Mouse (Mus musculus) heart, postnatal 14 days (tissue): ENCODE measurements around the gene Ank3. TPM values are rescaled to one million over a fixed set of nuclear protein-coding genes. Genes with fewer than 3 reads are reported as not detected.

Experiments
- DNase-seq, 2 experiments: peaks; one replicate each; pipeline ENCODE4 v3.0.0; 2021 to 2022
- intact Hi-C: fragments of 180-260 bp; cut with DNase I; formaldehyde crosslinking; loops from one replicate; pipeline ENCODE4 v1.15.1; 2025
- total RNA-seq, 2 experiments: library from RNA; stranded (reverse); gene quantifications; 2 replicates each; pipeline ENCODE4 v1.2.3; 2021

Ank3 gene
- total RNA-seq, 2 experiments from 2014 or later = 78.4 to 78.6 TPM

DNA sequence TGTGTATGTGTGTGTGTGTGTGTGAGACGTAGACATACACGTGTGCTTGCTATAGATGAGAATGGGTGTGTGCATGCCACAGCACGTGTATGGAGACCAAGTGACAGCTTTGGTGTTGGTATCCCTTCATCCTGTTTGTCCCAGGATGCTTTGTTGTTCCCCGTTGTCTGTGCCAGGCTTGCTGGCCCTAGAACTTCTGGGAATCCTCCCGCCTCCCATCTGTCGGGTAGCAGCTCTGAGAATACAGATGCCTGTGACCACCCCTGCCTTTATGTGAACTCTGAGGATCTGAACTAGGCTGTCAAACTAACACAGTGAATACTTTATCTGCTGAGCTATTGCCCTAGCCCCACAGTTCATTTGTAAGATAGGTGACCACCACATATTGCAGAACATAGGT, 330.3 kb downstream of the Ank3 start:
- no peak for DNase-seq
- intact Hi-C loops = no loop called here

DNA sequence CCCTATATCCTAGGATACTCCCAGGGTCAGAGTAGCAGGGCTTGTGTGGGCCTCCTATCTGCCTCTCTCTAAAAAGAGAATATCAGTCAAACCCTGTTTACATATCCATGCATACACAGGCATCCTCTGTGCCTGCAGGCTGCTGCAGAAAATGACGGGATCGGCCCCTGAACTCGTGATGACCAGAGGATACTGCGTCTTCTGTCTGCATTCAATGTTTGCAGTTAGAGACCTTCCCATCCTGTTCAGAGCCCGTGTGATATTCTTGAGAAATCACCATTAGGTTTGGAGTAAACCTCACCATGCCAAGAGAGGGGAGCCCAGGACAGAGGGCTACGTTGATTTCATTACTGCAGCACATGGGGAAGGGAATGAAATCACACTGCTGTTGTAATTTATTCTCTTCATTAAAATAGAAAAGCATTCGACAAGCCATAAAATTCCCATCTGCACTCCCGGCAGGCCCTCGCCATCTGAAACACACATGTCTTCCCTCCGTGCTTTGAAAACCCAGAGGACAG, 331.8 kb downstream of the Ank3 start:
- no peak for DNase-seq
- intact Hi-C loops = no loop called here

DNA sequence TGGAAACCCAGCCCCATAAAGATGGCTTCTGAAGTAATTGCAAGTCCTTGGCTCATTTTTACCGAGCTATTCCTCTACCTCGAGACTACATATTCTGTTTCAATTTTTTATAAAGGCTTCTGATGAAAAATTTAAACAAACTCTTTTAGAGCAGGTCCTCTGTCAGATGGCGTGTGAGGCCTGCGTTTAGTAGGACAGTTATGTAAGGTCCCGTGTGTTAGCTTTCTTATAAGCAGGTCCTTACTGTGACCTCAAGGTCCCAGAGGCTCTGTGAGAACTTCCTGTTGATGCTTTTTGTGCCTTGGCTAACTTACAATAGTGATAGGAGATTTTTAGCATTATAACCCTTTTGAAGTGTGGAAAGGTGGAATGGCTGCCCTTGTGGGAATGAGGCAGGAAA, 332.8 kb downstream of the Ank3 start:
- DNase-seq = no peak
- intact Hi-C loops = no loop called here

DNA sequence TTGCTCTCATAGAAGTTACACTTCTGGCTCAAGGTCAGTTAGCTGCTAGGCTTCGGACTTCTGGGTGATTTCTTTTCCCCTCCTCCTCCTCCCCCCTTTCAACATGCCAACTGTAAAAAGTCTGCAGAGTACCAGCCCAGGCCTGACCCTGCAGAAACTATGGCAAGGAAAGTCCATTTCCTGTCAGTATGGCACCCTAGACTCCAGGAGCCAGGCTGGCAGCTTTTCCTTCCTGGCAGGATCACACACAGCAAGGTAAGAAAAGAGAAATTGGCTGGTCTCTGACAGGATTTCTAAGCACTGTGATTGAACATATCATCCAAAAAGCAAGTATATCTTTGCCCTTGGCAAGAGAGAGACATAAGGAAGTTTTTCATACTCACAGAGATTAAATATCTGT, 333.3 kb downstream of the Ank3 start:
- DNase-seq = no peak
- intact Hi-C loops = no loop called here

DNA sequence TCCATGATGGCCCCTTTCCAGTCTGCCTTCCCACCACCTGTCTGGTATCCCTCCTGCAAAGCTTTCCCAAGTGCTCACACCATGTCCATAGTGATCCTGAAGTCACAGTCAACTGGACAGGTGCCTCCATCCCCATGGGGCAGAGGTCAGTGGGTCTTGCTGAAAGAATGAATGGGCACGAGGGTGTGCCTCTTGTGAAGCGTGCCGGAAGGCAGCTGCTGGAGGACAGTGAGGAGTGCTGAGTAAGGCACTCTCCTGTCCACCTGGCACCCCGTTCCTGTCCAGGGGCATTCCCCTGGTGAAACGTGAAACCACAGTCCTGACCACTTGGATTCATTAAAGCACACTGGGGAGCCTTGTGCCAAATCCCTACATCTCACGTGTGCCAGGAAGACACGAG, 337.7 kb downstream of the Ank3 start:
- intact Hi-C loops = no loop called here
- no peak for DNase-seq

DNA sequence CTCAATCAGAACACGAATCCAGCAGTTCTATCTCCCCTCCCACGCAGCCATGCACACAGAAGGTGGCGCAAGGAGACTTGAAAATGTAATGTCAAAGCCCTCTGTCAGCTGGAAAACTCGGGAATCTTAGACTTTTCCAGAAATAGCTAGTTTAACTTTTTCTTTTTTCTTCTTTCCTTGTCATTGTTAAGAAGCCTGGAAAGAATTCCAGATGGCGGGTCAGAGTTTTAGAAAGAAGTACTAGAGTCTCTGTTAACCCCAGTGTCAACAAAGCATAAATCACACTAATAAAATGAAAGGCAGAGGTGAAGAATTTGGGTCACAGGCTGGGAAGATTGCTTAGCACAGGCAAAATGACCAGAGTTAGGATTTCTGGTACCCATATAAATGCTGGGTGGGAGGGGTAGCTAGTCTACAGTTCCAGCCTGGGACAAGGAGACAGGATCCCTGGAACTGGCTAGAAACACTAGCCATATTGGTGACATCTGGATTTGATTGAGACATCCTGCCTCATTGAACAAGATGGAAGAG, 340.2 kb downstream of the Ank3 start:
- intact Hi-C loops = no loop called here
- DNase-seq = peak in 1 of 2 experiments; percentile 9

DNA sequence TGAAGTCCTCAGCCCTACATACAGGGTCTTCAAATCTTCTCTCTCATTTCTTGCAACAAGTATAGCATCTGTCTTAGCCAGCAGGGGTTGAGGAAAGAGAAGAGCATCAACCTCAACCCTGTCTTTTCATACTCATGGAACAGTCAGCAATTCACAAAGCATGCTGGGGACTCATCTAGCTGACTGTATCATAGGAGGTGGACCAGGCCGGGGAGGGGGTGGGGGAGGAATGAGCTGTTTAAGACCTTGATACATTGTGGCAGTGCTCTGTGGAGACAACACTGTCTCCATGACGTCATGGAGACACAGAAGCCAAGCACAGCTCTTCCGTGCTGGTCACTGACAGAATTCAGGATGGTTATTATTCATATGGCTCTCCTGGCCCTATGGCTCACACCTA, 344.0 kb downstream of the Ank3 start:
- no peak for DNase-seq
- intact Hi-C loops = no loop called here

DNA sequence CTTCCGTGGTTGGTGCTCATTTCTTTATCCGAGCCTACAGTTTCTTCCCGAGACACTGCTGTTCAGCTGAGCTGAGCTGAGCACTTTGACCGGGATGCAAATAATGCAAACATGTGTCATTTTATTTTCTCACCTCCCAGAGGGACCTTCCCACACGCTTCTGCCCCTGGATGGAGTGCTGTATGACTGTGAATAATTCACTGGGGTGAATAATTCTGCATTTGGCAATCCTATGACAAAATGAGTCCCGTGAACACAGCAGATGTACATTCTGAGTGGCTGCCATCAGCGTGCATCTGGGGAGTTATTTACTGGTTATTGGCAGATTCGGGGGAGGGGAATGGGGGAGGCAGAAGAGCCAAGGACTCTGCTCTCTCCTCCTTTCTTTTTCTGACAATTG, 345.6 kb downstream of the Ank3 start:
- intact Hi-C loops = no loop called here
- no peak for DNase-seq

DNA sequence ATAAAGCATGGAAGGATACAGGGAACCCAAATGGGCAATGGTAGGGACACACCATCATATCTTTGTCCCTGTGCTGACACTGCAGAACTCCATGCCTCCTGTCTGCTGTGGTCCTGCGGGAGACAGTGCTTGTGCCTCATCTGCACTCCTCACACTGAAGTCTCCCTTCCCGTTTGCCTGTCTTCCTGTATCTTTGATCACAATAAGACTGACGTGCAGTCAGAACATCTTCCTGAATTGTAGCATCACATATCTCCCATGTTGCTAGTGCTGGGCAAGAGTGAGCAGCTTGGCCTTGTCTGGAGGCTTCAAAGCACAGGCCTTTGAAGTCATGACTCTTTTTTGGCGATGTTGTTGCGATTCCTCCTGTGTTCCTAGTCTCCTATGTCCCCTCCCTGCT, 346.3 kb downstream of the Ank3 start:
- intact Hi-C loops = no loop called here
- no peak for DNase-seq

DNA sequence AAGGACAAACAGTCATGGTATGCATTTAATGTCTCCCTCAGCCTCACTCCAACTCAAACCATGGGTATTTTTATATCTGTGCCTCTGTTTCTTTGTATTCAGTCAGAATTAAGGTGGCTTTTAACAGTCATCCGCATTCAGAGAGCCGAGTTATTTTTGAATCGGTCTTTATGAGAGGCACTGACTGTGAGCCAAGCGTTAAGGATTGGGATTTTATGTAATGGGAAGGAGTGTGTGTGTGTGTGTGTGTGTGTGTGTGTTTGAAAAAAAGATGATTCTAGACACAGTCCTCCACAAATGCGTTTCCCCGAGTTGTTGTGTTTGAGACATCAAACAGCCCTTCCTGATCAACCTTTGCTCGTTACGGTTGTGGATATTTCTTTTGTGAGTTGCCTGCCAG, 347.7 kb downstream of the Ank3 start:
- no peak for DNase-seq
- intact Hi-C loops = no loop called here

DNA sequence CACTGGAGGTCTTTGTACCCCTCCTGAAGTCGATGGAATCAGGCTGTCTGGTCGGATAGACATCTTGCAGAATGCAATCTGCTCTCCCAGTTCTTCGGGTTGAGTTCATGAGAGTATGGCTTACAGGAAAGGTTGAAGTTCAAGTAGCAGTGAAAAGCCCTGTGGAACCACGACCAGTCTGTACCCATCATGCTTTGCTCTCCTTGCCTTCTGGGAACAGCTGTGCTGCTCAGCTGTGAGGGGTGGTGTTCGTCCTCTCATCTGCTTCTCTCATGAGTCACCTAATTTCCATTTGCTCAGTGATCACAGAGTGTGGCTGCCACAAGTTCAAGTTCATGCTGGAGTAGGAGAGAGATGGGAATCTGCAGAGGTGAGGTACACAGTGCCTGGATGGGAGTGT, 348.2 kb downstream of the Ank3 start:
- DNase-seq = no peak
- intact Hi-C loops = no loop called here

DNA sequence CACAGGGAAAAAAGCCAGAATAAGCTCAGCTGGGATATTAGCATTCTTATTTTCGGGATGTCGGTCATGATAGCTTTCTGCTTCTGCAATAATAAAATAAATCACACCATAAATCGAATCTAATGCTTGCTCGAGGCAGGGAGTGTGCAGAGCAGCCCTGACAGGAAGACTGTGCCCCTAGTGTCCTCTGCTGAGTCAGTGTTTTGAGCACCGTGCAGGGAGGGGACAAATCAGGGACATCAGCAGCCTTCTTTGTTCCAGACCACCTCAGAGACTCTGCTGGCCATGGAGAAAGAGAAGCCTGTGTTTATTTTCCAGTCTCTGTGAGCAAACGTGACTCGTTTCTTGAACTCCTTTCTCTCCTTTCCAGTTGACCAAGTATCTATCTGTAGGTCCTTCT, 352.8 kb downstream of the Ank3 start:
- DNase-seq = no peak

DNA sequence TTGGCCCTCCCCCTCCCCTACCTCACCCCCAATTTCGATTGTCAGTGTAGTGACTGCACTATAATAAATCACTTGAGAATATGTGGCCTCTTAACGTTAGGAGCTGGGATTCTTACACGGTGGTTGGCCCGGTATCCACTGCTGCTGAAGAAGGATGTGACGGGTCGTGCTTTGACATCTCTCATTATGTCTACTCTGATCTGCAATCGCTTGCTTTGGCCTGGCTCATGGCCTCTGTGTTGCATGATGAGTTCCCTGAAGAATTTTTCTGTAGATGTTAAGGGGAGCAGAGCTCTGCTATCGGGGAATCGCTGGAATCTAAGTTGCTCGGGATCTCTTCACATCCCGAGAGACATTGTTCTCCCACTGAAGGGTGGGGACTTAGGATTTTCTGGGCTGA, 354.9 kb downstream of the Ank3 start:
- DNase-seq = peak; percentile 13 to 36
- intact Hi-C loops = no loop called here

More for the DNA sequence above, 352.8 kb downstream of the Ank3 start:
- intact Hi-C loops = no loop called here

DNA sequence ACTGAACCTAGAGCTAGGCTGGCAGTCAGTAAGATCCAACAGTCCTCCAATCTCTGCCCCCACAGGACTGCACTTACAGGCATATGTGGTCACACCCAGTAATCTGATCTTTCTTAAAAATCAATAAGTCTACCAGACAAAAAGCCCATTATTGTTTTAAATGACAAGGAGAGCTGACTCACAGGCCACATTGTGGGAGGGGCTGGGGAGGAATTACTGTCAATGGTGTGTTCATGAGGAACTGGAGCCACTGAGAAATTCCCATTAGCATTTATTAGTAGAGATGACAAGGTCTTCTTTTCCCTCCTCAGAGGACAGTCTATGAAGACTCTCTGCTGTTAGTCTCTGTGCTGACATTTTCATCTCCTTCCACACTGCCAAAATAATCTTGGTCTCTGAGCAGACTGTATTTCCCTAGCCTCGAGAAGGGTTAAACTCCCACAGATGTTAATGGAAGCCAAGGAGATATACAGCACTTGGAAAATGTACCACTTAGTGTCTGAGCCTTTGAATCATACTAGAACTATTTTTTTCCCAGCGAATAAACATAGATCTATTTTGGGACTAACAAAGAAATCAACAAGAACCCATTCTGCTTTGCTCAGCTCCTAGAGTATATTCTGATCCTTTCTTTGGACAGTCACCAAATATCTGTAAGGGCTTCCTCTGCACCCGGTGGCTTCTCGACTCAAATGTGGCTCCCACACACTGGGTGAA, 358.5 kb downstream of the Ank3 start:
- intact Hi-C loops = no loop called here
- DNase-seq = no peak

DNA sequence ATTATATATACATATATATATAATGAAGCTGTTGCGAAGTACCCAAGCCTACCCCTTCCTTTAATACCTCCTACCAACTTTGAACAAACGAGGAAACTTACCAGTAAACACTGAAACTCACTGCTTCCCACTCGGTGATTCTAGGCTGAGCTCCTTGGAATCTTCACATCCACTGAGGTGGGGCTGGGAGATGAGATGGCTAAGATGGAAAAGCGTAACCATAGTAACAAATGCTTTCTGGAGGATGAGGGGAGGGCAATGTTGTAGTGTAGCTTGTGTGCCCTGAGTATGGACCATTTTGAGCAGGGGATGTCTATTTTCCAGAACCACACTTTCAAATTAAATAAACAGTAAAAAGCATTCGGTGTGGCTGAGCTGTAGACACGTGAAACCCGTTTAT, 364.4 kb downstream of the Ank3 start:
- intact Hi-C loops = no loop called here
- DNase-seq = no peak

DNA sequence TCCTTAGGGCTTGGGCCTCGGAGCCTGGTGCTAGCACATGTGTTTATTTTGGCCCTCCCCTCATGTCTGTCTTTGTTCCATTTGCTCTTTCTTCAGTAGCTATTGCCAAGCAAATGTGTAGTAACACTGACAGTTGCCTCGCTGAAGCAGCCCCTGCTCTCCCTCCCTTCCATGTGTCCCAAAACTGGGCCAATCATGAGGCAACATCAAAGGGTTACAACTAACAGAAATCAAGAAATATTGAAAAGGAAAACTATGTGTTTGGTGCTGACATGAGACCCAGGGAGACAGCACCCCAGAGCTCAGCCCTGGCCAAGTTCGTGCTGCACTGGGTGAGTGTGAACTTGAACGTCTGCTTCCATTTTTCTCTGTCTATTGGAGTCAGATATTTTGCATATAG, 365.8 kb downstream of the Ank3 start:
- intact Hi-C loops = no loop called here
- no peak for DNase-seq

DNA sequence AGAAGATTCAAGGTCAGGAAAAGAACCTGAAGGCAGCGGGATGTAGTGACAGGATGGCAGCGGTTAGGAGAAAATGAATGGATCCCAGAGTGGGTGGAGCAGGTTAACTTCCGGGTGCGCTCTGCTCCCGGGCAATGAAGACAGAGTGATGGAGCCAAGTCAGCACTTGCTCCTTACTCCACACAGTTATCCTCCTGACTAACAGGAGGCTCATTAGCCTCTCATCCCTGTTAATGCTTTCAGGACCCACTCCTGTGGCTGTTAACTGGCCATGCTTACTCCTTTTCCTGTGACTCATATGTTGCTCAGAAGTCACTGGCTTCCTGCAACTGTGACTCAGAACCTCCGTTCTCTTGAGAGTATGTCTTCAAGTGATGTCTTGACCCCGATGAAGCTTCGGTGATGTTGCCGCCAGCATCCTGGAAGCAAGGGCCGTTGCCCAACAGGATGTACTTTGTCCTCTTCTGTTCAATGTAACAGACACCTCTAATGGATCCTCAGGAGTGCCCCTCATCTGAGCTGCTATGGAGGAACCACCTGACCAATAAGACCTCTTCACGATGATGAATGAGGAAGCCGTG, 378.6 kb downstream of the Ank3 start:
- DNase-seq = no peak
- intact Hi-C loops = no loop called here

DNA sequence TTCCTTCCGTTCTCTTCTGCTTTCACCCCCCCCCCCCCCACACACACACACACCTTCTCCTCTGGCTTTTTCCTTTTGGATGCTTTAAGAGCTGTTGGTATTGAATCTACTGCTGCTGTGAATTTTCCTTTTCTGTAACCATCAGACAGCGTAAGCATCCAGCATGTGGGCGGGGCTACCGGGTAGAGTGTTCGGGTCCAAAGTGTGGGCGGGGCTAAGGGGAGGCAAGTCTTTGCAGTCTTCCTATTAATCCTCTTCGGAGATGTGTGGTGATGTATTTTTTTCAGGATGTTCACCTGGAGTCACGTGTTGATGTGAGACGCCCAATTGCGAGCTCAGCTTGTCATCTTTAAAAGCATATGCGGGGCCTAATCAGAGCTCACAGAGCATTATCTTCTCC, 379.2 kb downstream of the Ank3 start:
- intact Hi-C loops = no loop called here
- no peak for DNase-seq

DNA sequence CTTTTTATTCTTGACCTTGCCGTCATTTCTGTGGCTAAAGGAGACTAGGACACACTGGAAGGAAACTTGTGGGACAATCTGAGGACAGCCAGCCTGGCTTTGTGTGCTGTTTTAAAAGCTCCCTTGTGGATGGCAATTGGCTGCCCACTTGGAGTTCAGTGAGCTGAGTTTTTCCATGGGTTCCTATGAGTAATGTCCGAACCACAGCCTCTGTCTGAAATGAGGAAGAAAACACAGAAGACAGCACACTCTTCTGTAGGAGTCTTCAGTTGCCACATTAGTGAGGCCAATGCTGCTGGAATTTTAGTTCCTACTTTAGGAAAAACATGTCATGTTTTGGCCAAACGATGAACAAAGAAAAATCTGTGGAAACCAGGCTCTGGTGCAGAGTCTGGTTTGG, 380.7 kb downstream of the Ank3 start:
- DNase-seq = no peak
- intact Hi-C loops = no loop called here

DNA sequence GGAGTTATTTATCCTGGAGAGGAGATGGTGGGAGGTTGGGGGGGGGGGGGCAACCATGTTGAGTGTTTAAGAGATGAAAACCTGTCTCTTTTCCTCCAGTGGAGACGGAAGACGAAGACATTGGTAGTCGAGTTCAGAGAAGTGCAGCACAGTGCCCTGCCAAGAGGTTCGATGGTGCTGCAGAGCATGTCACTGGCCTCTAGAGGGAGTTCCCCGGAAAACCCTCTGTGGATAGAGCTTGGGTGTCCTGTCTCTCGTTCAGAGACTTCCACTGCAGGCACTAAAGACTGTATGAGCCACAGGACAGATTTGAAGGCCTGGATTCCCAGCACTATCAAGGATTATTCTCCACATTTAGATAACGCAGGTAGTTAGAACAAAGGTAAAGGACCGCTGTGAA, 382.9 kb downstream of the Ank3 start:
- DNase-seq = peak; percentile 52 to 74
- intact Hi-C loops = no loop called here

DNA sequence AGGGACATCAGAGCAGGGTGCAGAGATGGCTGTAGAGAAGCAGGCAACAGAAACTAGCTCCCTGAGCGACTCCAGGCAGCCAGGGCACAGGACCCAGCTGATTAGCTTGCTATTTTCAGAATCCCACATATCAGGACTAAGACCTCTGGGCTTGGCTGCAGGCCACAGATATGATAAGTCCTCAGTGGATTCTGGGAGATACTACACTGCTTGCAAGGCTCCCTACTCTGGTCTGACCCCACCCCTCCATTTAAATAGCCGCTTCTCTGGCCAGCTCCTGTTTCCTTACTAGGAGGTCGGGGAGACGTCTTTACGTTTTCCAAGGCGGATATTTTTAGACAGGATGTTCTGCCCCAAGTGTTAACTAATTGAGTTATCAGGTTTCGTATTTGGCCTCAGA, 386.7 kb downstream of the Ank3 start:
- DNase-seq = peak; percentile 47 to 54
- intact Hi-C loops = no loop called here

DNA sequence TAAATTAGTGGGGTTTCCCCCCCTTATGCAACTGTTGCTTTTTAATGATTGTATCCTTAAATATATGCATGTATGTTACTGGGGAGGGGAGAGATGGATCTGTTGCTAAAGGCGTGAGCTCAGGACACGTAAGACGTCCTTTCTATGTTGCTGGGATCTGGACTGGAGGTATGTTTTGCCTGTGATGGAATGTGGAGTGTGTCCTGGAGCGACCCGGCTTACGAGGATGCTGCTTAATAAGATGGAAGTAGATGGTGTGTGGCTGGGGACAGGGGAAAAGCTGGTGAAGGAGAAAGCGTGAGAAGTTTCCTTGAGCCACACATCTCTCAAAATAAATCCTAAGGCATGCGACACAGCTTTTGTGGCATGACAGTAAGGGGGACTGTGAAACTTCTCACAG, 387.1 kb downstream of the Ank3 start:
- intact Hi-C loops = no loop called here
- DNase-seq = no peak
